Mouse (Mus musculus) midbrain, postnatal 0 days (tissue): Measurements from ENCODE around the gene Pcbp3. TPM values are rescaled to one million over a fixed set of nuclear protein-coding genes. Genes with fewer than 3 reads are reported as not detected.

ENCODE experiments used
- ATAC-seq: fragments of 200-750 bp; cut with Nextera tagmentation; 2 replicates; pipeline ENCODE4 v1.8.0; 2017; ENCODE audit warnings: moderate number of reproducible peaks, mild to moderate bottlenecking, moderate TSS enrichment, moderate library complexity; ENCODE audit not compliant: low FRiP score
- DNase-seq: peaks from one replicate; pipeline ENCODE4 v3.0.0-alpha.2; 2015; ENCODE audit warnings: low spot score
- H3K27ac ChIP-seq: fragments of 300-500 bp; sonication (generic); 2 replicates; pipeline ENCODE4 v1.5.1; 2014; ENCODE audit warnings: low read depth, mild to moderate bottlenecking, low read length, mixed read lengths
- H3K27me3 ChIP-seq: fragments of 300-500 bp; sonication (generic); 2 replicates; pipeline ENCODE4 v1.6.1; 2014; ENCODE audit warnings: low read length, control low read depth, mixed read lengths; ENCODE audit not compliant: insufficient read depth
- H3K36me3 ChIP-seq: fragments of 300-500 bp; sonication (generic); 2 replicates; pipeline ENCODE4 v1.6.1; 2014; ENCODE audit warnings: low read length, control low read depth, mixed read lengths; ENCODE audit not compliant: insufficient read depth
- H3K4me1 ChIP-seq: fragments of 300-500 bp; sonication (generic); 2 replicates; pipeline ENCODE4 v1.6.1; 2014; ENCODE audit warnings: mild to moderate bottlenecking, control low read depth, antibody characterized with exemption, low read length, mixed read lengths; ENCODE audit not compliant: insufficient read depth
- H3K4me2 ChIP-seq: fragments of 300-500 bp; sonication (generic); 2 replicates; pipeline ENCODE4 v1.6.1; 2014; ENCODE audit warnings: low read depth, mild to moderate bottlenecking, low read length, mixed read lengths; ENCODE audit not compliant: poor library complexity, severe bottlenecking
- H3K4me3 ChIP-seq: fragments of 300-500 bp; sonication (generic); 2 replicates; pipeline ENCODE4 v1.5.1; 2014; ENCODE audit warnings: low read depth, mild to moderate bottlenecking, low read length, moderate library complexity
- H3K9ac ChIP-seq: fragments of 300-500 bp; sonication (generic); replicated peaks from 2 replicates; pipeline ENCODE4 v1.6.1; 2014; ENCODE audit warnings: mild to moderate bottlenecking, low read length, moderate library complexity, mixed read lengths; ENCODE audit not compliant: poor library complexity, severe bottlenecking
- H3K9me3 ChIP-seq: fragments of 300-500 bp; sonication (generic); 2 replicates; pipeline ENCODE4 v1.6.1; 2016; ENCODE audit warnings: low read length, control low read depth
- CTCF ChIP-seq: IDR thresholded peaks from 2 replicates; pipeline ENCODE4 v1.5.1; 2016; ENCODE audit warnings: antibody characterized with exemption, mild to moderate bottlenecking
- WGBS: fragments of 180-500 bp; shearing (Covaris S2); extraction: QIAGEN DNeasy Blood & Tissue Kit; methylation state at CpG from one replicate; pipeline ENCODE4 v1.1.7; 2014; 5-methylcytosine and 5-hydroxymethylcytosine counted together
- polyA plus RNA-seq: library from polyadenylated mRNA; unstranded; fragments of >200 nt; fragmentation: Nextera tagmentation; extraction: Ambion mirVana; gene quantifications from 2 replicates; pipeline ENCODE4 v1.2.1, GENCODE M21; 2015
- total RNA-seq: library from RNA; depleted of rRNA; stranded (reverse); fragments of >200 nt; gene quantifications from 2 replicates; pipeline ENCODE4 v1.2.3, GENCODE M21; 2014

The Pcbp3 gene
- total and polyA plus RNA-seq, 2 experiments from 2014 or later: 52.4 to 74.4 TPM

DNA sequence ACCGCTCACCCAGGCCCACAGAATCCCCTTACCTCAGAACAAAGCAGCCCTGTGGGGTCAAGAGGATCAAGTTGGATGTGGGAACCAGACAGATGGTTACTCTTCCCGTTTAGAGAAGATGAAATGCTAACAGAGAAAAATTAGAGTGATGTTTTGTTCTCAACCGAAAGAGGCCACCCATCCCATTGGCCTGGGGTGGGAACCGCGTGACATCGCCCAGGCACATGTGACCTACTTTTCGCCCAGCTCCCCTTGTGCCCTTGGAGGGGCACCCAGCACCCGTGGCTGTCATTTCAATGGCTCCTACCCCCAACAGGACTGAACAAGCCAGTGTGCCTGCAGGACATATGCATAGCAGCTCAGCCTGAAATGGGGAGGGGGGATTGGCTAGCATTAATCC, 139.0 kb downstream of the Pcbp3 start:
- Histone ChIP-seq H3K9ac (no peak overlapping the region), H3K9me3 (no peaks in the 10 kb centered on the region), H3K36me3 (no peaks in the 10 kb centered on the region), H3K4me2 (no peak overlapping the region), H3K4me1 (no peaks in the 10 kb centered on the region), H3K27ac (no peak overlapping the region), H3K4me3 (no peak overlapping the region), H3K27me3 (no peaks in the 10 kb centered on the region)
- ATAC-seq: no peak
- WGBS: 79% methylated on average over 8 of the region's 8 CpGs
- TF ChIP-seq CTCF: no peak
- DNase-seq: no peak

DNA sequence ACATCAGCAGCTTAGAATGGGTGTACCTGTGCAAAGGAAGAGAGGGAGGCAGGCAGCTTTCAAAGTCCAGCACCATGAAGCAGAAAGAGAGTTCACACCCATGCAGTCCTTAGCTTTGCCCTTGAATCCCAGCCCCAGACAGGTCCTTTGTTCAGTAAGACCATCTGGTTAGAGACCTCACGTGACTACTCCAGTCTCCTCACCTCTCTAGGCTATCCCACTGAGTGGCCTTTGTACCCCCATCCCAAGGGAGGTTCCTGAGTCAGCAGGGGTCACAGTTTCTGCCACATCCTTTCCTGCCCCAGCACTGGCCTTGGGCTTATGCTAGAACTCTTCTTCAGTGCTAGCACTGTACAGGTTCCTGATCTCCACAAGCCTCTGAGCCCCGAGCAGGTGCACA, 142.4 kb downstream of the Pcbp3 start:
- H3K36me3 ChIP-seq: no peaks in the 10 kb centered on the region
- H3K9me3 ChIP-seq: no peaks in the 10 kb centered on the region
- no peak overlapping the region for H3K27ac ChIP-seq
- ATAC-seq (no peak), DNase-seq (no peak)
- H3K27me3 ChIP-seq: no peaks in the 10 kb centered on the region
- no peak overlapping the region for H3K9ac ChIP-seq
- H3K4me2 ChIP-seq: no peak overlapping the region
- 0 out of 2 replicates have a peak, but pooled peaks cover 6% of the 10 kb centered on the region for H3K4me1 ChIP-seq
- no peak for TF ChIP-seq CTCF
- 70% methylated on average over 2 of the region's 2 CpGs for WGBS
- no peak overlapping the region for H3K4me3 ChIP-seq

- Histone ChIP-seq H3K9ac (no peak overlapping the region), H3K4me3 (no peak overlapping the region), H3K27me3 (no peaks in the 10 kb centered on the region), H3K4me1 (0 out of 2 replicates have a peak, but pooled peaks cover 6% of the 10 kb centered on the region), H3K9me3 (no peaks in the 10 kb centered on the region), H3K27ac (no peak overlapping the region), H3K4me2 (no peak overlapping the region), H3K36me3 (no peaks in the 10 kb centered on the region)
- TF ChIP-seq CTCF: no peak
- ATAC-seq (no peak), DNase-seq (no peak)
- WGBS: 80% methylated on average over 2 of the region's 2 CpGs
Measured at GRCm38 (mm10) chr10:76818337-76818736, 143.3 kb downstream of the Pcbp3 start.

- H3K36me3 ChIP-seq: no peaks in the 10 kb centered on the region
- no peak overlapping the region for H3K4me2 ChIP-seq
- no peak overlapping the region for H3K9ac ChIP-seq
- DNase-seq (no peak), ATAC-seq (no peak)
- H3K27ac ChIP-seq: no peak overlapping the region
- no peaks in the 10 kb centered on the region for H3K9me3 ChIP-seq
- no peaks in the 10 kb centered on the region for H3K27me3 ChIP-seq
- H3K4me3 ChIP-seq: no peak overlapping the region
- H3K4me1 ChIP-seq: 0 out of 2 replicates have a peak, but pooled peaks cover 6% of the 10 kb centered on the region
- 75% methylated on average over 1 of the region's 1 CpGs for WGBS
- TF ChIP-seq CTCF: no peak
Measured at GRCm38 (mm10) chr10:76816930-76817329, 144.8 kb downstream of the Pcbp3 start.

GRCm38 (mm10) chr10:76816436-76816835, 145.3 kb downstream of the Pcbp3 start:
- H3K9ac ChIP-seq: peak overlapping the region; percentile 29; the same call in 1 of the 2 replicates
- H3K4me2 ChIP-seq: no peak overlapping the region
- DNase-seq: no peak
- ATAC-seq: peak; percentile 63; the same call in 1 of the 2 replicates
- H3K4me1 ChIP-seq: 0 out of 2 replicates have a peak, but pooled peaks cover 6% of the 10 kb centered on the region
- 14% methylated on average over 7 of the region's 7 CpGs for WGBS
- TF ChIP-seq CTCF: no peak
- H3K27ac ChIP-seq: peak overlapping the region; percentile 43
- no peaks in the 10 kb centered on the region for H3K36me3 ChIP-seq
- H3K4me3 ChIP-seq: no peak overlapping the region
- no peaks in the 10 kb centered on the region for H3K9me3 ChIP-seq
- H3K27me3 ChIP-seq: no peaks in the 10 kb centered on the region

DNA sequence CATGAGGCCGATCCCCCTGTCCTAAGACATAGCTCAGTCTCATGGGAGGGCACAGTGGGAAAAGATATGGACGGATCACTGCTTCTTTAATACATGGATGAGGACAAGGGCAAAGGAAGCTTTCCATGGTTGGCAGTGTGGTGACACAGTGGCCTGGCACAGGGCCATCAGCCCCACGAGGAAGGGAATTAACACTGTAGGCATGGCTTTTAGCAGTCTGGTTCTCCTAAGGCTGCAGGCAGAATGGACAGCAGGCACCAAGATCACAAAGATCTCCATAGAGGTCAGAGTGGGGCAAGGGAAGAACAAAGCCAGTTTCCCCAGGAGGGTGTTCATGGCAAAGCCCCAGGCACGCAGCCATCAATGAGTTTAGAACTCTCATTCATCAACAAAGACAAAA, 146.2 kb downstream of the Pcbp3 start:
- WGBS: 41% methylated on average over 4 of the region's 4 CpGs
- ATAC-seq (no peak), DNase-seq (peak; percentile 50)
- Histone ChIP-seq H3K4me2 (no peak overlapping the region), H3K9me3 (no peaks in the 10 kb centered on the region), H3K36me3 (no peaks in the 10 kb centered on the region), H3K4me3 (no peak overlapping the region), H3K27ac (no peak overlapping the region), H3K4me1 (0 out of 2 replicates have a peak, but pooled peaks cover 6% of the 10 kb centered on the region), H3K27me3 (no peaks in the 10 kb centered on the region), H3K9ac (no peak overlapping the region)
- TF ChIP-seq CTCF: no peak
